Mouse (Mus musculus) embryo, embryonic 10 days (tissue): ENCODE results near the gene Adam17.
A peak's percentile ranks its signal among the peaks of the same experiment; 100 is the strongest.
"Not testable (repeated sequence)": the region's sequence is repeated elsewhere in the genome, so short reads cannot be mapped to it uniquely, and the experiment has no call there.

Experiments
- DNase-seq: peaks from one replicate; pipeline ENCODE4 v3.0.0-alpha.2; 2015; ENCODE audit warnings: low spot score

Gene Adam17

GRCm38 (mm10) chr12:21373100-21373819, at the start of gene Adam17:
Adam17 (minus strand) TSS chr12:21373632.
- peak; percentile 96 for DNase-seq

DNA sequence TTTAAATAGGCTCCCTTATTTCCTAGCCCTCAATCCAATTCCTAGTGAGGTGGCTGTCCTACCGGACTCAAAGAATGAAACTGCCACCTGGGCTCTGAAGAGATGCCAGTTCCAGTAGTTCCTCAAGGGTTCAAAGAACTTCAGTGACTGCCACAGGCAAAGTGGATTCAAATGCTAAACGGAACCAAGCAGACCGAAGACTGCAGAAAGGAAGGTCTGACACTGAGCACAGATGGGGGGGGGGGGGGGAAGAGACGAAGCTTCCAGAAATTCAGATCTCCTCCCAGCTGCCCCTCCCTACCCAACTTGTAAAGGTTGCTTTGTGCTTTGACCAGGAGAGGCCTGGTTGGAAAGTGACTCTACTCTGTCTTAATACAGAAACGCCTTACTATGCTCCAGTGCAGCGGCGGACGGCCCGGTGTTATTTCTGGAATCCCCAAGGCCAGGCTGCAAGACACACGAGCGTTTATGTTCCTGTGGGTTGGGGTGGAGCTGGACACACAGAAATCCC, 45.2 kb upstream of the Adam17 start:
- no peak for DNase-seq

GRCm38 (mm10) chr12:21418083-21418482, 44.7 kb upstream of the Adam17 start:
- DNase-seq: peak; percentile 18

GRCm38 (mm10) chr12:21417100-21418070, 44.0 kb upstream of the Adam17 start, which contains the start of gene Ywhaq:
Ywhaq (minus strand) TSS chr12:21417637.
- peak; percentile 99 for DNase-seq

GRCm38 (mm10) chr12:21416506-21416905, 43.1 kb upstream of the Adam17 start:
- peak; percentile 21 for DNase-seq

GRCm38 (mm10) chr12:21410620-21411019, 37.2 kb upstream of the Adam17 start:
- no peak for DNase-seq

- no peak for DNase-seq
These were observed 36.2 kb upstream of the Adam17 start for GRCm38 (mm10) chr12:21409651-21410050.

DNA sequence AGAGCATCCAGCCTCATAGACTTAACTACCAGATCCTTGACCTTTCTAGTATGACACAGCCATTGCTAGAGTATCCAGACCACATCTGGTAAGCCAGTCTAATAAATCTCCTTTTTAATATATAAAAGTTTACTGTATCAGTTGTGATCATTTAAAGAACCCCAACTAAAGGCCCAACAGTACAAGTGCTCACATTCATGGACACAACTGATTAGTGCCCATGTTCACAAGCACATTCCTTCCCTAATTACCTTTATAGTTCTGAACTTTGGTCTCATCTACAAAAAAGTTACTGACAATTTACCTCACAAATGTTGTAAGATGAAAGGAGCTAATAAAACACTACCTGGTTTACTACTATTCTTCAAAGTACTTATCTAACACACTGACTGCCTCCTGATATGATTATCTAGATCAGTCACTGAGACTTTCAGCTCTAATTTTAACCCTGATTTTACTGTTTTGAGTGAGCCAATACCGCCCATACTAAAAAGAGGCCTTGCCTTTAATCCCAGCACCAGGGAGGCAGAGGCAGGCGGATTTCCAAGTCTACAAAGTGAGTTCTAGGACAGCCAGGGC, 35.4 kb upstream of the Adam17 start:
- no peak for DNase-seq

GRCm38 (mm10) chr12:21402771-21403170, 29.3 kb upstream of the Adam17 start:
- no peak for DNase-seq

GRCm38 (mm10) chr12:21386201-21386600, 12.8 kb upstream of the Adam17 start:
- DNase-seq: no peak

GRCm38 (mm10) chr12:21378765-21379346, 5.4 kb upstream of the Adam17 start:
- DNase-seq: not testable (repeated sequence)

DNA sequence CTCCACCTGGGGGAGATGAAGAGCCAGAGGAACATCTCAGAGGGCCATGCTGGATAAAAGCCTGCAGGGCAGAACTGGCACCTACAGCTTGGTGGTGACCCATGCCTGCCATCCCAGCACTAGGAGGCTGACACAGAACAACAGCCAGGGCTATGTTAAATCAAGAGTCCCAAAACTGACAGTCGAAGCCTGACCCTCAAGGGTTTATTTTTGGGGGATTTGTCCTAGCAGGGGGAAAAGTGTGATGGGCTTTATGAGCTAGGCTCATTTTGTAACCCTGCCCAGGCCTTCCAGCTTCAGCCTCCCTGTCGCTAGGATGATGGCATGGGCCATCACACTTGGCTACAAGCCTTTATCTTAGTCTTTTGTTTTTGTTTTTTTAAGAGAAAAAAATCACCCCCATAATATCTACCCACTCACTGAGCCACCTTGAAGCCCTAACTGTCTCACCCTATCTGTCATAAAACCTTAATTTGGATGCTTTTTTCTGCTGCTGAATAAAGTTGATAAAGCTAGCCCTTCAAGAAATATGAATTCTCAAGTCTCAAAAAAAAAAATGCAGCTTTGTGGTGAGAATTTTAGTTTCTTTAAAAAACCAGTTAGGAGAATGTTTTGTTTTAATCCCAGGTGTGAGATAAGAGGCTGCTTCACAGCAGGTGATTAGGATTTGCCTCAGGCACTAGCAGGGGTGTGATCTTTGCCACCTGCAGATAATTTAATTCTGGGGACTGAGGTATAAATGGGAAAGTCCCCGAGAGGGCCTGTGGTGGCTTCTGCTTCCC, 2.1 kb upstream of the Adam17 start:
- DNase-seq: no peak

GRCm38 (mm10) chr12:21373820-21374475, 516 bp upstream of the Adam17 start:
- DNase-seq: no peak

DNA sequence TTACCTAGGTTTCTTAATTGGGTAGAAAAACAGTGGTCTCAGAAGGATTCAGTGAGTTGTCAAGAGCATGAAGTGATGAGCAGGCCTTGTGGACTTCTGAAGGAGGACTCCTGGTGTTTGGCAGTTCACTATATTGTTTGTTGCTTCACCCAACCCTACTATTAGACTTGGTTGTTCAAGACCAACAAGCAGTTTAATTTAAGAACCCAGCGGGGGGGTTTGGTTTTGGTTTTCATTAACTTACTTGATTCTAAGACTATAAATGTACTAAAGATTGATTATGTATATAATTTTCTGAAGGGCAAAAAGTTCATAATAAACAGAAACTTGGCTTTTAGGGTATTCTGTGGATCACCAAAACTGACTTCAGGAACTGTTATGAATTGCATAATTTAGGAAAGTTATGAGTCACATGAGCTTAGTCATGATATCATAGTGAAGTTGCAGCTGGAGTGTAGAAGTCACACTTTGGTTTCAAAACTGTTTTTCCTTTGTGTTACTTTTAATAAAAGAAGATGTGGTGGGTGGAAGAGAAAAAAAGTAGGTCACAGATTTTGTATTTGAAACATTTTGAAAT, 3.3 kb downstream of the Adam17 start:
- DNase-seq: no peak

DNA sequence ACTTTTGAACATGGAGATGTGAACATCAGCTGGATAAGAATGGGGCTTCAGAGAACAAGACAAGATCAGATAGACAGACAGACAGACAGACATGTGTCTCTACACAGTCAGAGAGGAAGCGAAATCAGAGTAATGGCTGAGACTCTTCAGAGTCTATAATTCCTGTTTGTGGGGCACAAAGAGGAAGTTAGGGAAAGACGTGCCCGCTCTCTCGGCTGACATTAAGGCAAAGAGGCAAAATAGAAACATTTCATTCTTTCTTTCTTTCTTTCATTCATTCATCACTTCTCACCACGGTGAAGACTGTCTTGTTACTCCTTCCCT, 4.4 kb downstream of the Adam17 start:
- no peak for DNase-seq

- DNase-seq: no peak
These were observed 4.9 kb downstream of the Adam17 start for GRCm38 (mm10) chr12:21368376-21369086.

- peak; percentile 13 for DNase-seq
These were observed 8.6 kb downstream of the Adam17 start for GRCm38 (mm10) chr12:21364624-21365435.

DNA sequence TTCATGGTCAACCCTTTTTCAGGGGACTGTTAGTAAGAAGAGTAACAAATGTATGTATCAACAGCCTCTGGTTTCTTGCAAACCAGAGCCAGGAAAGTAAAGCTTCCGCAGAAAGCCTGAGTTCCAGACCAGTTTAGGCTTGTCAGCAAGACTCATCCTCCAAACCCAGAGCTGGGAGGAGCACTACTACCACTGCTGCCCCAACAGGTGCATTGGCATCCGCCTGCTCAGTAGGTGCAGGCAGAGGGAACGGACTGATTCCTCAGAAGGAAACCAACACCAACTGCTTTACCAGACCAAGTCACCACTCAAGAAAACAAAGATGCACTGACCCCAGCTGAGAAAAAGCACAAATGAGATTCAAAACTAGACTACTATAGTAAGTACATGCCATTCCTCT, 10.2 kb downstream of the Adam17 start:
- DNase-seq: no peak

DNA sequence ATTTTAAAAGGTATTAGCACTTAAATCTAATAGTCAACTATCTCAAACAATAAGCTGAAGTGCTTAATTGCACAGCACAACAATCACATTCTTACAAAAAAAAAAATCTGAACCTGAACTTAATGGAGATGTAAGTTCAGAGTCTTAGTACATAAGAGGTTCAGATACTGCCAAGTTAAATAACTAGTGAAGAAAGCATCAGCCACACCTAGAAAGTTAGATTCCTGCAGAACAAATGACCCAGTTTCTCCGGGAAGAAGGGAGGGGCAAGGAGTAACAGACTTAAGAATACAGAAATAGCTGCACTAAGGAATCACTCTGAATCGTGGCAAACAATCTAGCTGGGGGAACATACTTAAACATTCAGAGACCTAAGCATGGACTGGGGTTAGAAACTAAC, 10.7 kb downstream of the Adam17 start:
- no peak for DNase-seq
